Mouse (Mus musculus) heart, adult 2 months (tissue): ENCODE measurements around the gene Them7. TPM values are rescaled to one million over a fixed set of nuclear protein-coding genes. Genes with fewer than 3 reads are reported as not detected.

Source experiments
- DNase-seq, 2 experiments: peaks; one replicate each; pipeline ENCODE4 v3.0.0; 2021
- H3K27ac ChIP-seq: fragments of 200-600 bp; 2 replicates; pipeline ENCODE4 v1.8.1; 2022
- H3K27me3 ChIP-seq: fragments of 200-500 bp; 2 replicates; pipeline ENCODE4 v1.6.1; 2012; ENCODE audit warnings: mild to moderate bottlenecking, low read length, inconsistent platforms, mixed read lengths; ENCODE audit not compliant: control insufficient read depth, insufficient read depth
- H3K36me3 ChIP-seq: fragments of 200-500 bp; 2 replicates; pipeline ENCODE4 v1.6.1; 2012; ENCODE audit warnings: low read length, inconsistent platforms; ENCODE audit not compliant: control insufficient read depth, insufficient read depth
- H3K4me1 ChIP-seq: fragments of 200-500 bp; 2 replicates; pipeline ENCODE4 v1.6.1; 2011; ENCODE audit warnings: low read length; ENCODE audit not compliant: control insufficient read depth, insufficient read depth
- H3K4me3 ChIP-seq: fragments of 200-600 bp; 2 replicates; pipeline ENCODE4 v1.8.1; 2022
- H3K79me2 ChIP-seq: fragments of 200-500 bp; replicated peaks from 2 replicates; pipeline ENCODE4 v1.6.1; 2012; ENCODE audit warnings: mild to moderate bottlenecking, inconsistent platforms, low read length, moderate library complexity, mixed read lengths; ENCODE audit not compliant: control insufficient read depth, insufficient read depth
- H3K9ac ChIP-seq: fragments of 200-500 bp; 2 replicates; pipeline ENCODE4 v1.6.1; 2012; ENCODE audit warnings: low read depth, mild to moderate bottlenecking, control low read depth, inconsistent platforms, low read length, mixed read lengths
- CTCF ChIP-seq: fragments of 200-600 bp; IDR thresholded peaks from 2 replicates; pipeline ENCODE4 v1.8.1; 2022; ENCODE audit warnings: antibody characterized with exemption, mild to moderate bottlenecking, moderate library complexity
- EP300 ChIP-seq: fragments of 200-500 bp; IDR thresholded peaks from 2 replicates; pipeline ENCODE4 v1.6.1; 2011; ENCODE audit warnings: low read depth, low read length, control low read depth; ENCODE audit not compliant: insufficient read depth
- POLR2A ChIP-seq: fragments of 200-500 bp; IDR thresholded peaks from 2 replicates; pipeline ENCODE4 v1.6.1; 2011; ENCODE audit warnings: mild to moderate bottlenecking, low read depth, low read length, control low read depth; ENCODE audit not compliant: insufficient read depth
- WGBS: fragments of 180-500 bp; shearing (Covaris S2); methylation state at CpG from one replicate; pipeline ENCODE4 v1.1.7; 2018; 5-methylcytosine and 5-hydroxymethylcytosine counted together
- intact Hi-C: fragments of 180-260 bp; cut with DNase I; formaldehyde crosslinking; loops from one replicate; pipeline ENCODE4 v1.15.1; 2025
- polyA plus RNA-seq: library from polyadenylated mRNA; depleted of rRNA; stranded (reverse); fragments of >200 nt; gene quantifications from 2 replicates; pipeline ENCODE4 v1.2.3, GENCODE M21; 2012
- total RNA-seq, 2 experiments: library from RNA; stranded (reverse); gene quantifications; 2 replicates each; pipeline ENCODE4 v1.2.3; 2021

Them7 gene
- total and polyA plus RNA-seq, 3 experiments, result 0.27 to 2.9 (median 2.5) TPM

DNA sequence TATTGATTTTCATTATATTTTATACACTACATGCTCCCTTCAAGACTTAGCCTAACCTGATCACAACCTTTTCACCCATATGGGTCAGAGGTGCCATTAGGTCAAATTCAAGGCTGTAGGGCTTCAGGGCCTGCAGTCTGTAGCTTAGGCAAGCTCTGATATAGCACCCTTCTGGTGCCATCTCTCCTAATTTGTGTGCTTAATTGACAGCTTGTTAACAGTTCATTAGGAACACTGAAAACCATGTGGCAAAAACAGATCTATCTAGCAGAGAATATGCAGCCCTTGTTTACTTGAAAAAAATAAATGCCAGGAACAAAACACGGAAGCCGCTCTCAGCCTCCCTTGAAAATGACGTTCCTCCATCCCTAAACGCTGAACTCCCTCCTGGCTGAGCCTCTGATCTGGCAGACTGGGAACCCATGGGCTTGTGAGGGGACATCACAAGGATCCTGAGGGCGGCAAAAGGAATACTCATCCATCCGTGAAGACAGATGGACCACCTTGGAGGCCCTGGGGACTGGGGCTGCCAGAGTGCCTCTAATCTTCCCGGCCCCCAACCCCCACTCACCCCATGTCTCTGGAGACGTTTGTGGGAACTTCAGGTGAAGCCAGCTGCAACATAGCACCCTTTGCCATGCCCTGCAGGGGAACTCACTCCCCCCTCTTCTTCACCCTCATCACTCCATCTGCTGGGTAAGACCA, 113.2 kb downstream of the Them7 start:
- Histone ChIP-seq H3K27me3 (no peaks in the 10 kb centered on the region), H3K27ac (no peak overlapping the region), H3K79me2 (no peaks in the 10 kb centered on the region), H3K36me3 (no peaks in the 10 kb centered on the region), H3K9ac (no peak overlapping the region), H3K4me3 (no peak overlapping the region), H3K4me1 (no peaks in the 10 kb centered on the region)
- intact Hi-C loops, result no loop called here
- DNase-seq, result no peak
- WGBS, result 47% methylated on average over 8 of the region's 8 CpGs
- TF ChIP-seq CTCF (no peak), EP300 (no peak), POLR2A (no peak)

DNA sequence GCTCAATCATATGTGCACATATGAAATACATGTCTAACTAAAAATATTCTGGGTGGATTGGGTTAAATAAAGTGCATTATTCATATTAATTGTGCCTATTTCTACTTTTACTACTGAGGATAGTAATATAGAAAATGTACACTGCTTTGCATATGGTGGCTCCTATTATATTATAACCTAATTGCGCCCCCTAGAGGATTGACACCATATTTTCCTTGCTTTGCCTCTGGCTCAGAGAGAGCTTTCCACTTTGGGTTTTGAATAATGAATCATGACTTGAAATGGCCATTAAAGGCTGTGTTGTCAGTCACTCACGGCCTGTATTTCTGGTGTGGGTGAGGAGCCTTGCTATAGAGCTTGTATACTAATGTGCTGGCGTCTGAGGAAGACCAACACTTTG, 115.9 kb downstream of the Them7 start:
- Histone ChIP-seq H3K9ac (no peak overlapping the region), H3K27me3 (no peaks in the 10 kb centered on the region), H3K27ac (no peak overlapping the region), H3K4me1 (no peaks in the 10 kb centered on the region), H3K36me3 (no peaks in the 10 kb centered on the region), H3K79me2 (no peaks in the 10 kb centered on the region), H3K4me3 (no peak overlapping the region)
- intact Hi-C loops, result no loop called here
- TF ChIP-seq EP300 (no peak), CTCF (peak; percentile 49), POLR2A (no peak)
- DNase-seq, result no peak
- WGBS, result 70% methylated on average over 3 of the region's 3 CpGs

DNA sequence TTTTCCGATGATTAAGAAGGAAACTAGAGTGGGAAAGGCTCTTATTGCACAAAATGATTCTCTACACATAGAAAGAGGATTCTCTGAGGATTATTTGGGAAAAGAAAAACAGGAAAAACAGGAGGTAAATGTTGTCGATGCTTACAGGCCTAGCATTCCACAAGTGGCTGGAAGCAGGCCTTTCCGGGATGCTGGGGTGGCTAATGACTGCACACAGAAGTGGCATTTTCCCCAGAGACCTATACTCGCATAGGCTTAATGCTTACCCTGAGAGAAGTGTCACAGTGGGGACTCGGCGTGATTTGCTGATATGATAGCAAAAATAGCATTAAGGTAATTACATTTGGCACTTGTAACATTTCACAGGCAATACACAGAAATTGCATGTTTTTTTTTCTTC, 124.8 kb downstream of the Them7 start:
- Histone ChIP-seq H3K36me3 (no peaks in the 10 kb centered on the region), H3K4me3 (no peak overlapping the region), H3K27me3 (no peaks in the 10 kb centered on the region), H3K9ac (no peak overlapping the region), H3K27ac (no peak overlapping the region), H3K4me1 (no peaks in the 10 kb centered on the region), H3K79me2 (no peaks in the 10 kb centered on the region)
- TF ChIP-seq POLR2A (no peak), EP300 (no peak), CTCF (no peak)
- DNase-seq, result no peak
- WGBS, result 69% methylated on average over 6 of the region's 6 CpGs
- intact Hi-C loops, result no loop called here

DNA sequence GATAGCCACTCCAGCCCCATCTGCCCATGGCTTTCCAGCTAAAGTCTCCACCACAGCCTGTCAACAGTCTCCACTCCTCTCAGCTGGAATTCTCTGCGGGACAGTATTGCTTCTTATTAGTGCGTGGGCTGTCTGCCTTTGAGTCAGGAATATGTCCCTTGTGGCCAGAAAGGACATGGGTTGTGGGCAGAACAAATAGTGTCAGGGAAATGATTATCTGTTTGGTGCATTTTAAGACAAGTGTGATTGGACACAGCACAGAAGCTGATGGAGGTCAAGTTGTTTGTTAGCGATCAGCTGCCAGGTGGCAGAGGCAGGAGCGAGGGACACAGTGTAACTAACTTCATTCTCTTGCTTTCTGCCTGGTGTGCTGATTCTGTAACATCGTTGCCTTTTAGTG, 132.7 kb downstream of the Them7 start:
- intact Hi-C loops, result no loop called here
- no peak for DNase-seq
- Histone ChIP-seq H3K4me3 (no peak overlapping the region), H3K27me3 (no peaks in the 10 kb centered on the region), H3K9ac (no peak overlapping the region), H3K4me1 (no peaks in the 10 kb centered on the region), H3K79me2 (no peaks in the 10 kb centered on the region), H3K36me3 (no peaks in the 10 kb centered on the region), H3K27ac (no peak overlapping the region)
- WGBS, result 36% methylated on average over 5 of the region's 5 CpGs
- TF ChIP-seq POLR2A, result no peak
- no peak for TF ChIP-seq EP300
- TF ChIP-seq CTCF, result no peak

DNA sequence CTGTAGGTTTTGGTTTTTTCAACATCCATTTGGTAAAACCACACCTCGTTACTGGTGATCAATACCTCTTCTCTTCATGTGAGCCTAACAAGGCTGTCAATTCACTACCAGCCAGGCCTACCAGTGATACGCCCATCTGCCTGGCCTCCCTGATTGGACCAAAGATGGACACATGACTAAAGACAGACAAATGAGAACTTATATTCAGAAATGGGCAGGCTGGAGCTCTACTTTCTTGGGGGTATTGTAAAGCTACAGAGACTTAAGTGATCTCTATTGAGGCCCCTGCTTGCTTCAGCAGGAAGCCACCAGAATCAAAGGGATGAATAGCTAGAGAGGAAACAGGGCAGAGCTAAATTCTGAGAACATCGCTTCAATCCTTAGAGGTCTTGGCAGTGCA, 133.9 kb downstream of the Them7 start:
- no peak overlapping the region for H3K4me3 ChIP-seq
- intact Hi-C loops, result no loop called here
- no peaks in the 10 kb centered on the region for H3K4me1 ChIP-seq
- H3K27ac ChIP-seq, result no peak overlapping the region
- no peak overlapping the region for H3K9ac ChIP-seq
- H3K27me3 ChIP-seq, result no peaks in the 10 kb centered on the region
- TF ChIP-seq CTCF (no peak), POLR2A (no peak), EP300 (no peak)
- no peaks in the 10 kb centered on the region for H3K36me3 ChIP-seq
- no peaks in the 10 kb centered on the region for H3K79me2 ChIP-seq
- no peak for DNase-seq
- 83% methylated on average over 3 of the region's 3 CpGs for WGBS

DNA sequence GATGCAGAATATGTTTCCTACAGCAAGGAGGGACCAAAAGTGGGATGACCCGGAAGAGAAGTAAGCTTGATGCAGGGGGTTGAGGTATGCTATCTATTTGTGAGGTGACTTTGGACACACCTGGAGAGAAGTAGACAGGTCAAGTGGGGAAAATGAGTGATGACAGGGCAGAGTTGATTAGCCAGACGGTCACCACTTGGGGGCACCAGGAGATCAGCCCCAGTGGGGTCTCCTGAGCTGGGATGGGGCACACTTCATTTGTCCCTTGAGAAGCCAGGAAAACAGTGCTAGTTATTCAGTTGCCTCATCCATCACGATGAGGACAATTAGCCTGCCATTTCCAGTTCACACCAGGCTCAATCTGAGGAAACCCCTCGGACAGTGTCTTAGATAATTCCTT, 143.5 kb downstream of the Them7 start:
- WGBS, result 39% methylated on average over 4 of the region's 4 CpGs
- intact Hi-C loops, result loop anchor here (2.0 kb wide), 1 partner anchor 61 kb away; no protein-coding TSS in a partner anchor

More for the DNA sequence above, 143.5 kb downstream of the Them7 start:
- H3K79me2 ChIP-seq, result no peaks in the 10 kb centered on the region
- no peak overlapping the region for H3K27ac ChIP-seq
- H3K36me3 ChIP-seq, result no peaks in the 10 kb centered on the region
- TF ChIP-seq EP300, result no peak
- TF ChIP-seq CTCF, result peak; percentile 60
- no peak overlapping the region for H3K9ac ChIP-seq
- H3K27me3 ChIP-seq, result peaks cover 4% of the 10 kb centered on the region; the same call in 1 of the 2 replicates
- no peak overlapping the region for H3K4me3 ChIP-seq
- no peak for DNase-seq
- no peaks in the 10 kb centered on the region for H3K4me1 ChIP-seq
